Mouse (Mus musculus) liver, postnatal 0 days (tissue): ENCODE measurements at regions not wholly inside any gene's neighbourhood (a gene's known extent, or its start where the extent isn't known, plus 50 kb on each side); places are given as distances from the start of the nearest gene placed in this dataset.

ENCODE experiments used
- ATAC-seq: fragments of 200-750 bp; cut with Nextera tagmentation; 2 replicates; pipeline ENCODE4 v1.8.0; 2017; ENCODE audit warnings: mild to moderate bottlenecking, moderate library complexity
- DNase-seq: peaks from one replicate; pipeline ENCODE4 v3.0.0-alpha.2; 2016
- H3K27ac ChIP-seq: fragments of 300-500 bp; sonication (generic); 2 replicates; pipeline ENCODE4 v1.5.1; 2014; ENCODE audit warnings: antibody characterized with exemption, moderate library complexity, mild to moderate bottlenecking, low read depth
- H3K27me3 ChIP-seq: fragments of 300-500 bp; sonication (generic); 2 replicates; pipeline ENCODE4 v1.6.1; 2014; ENCODE audit warnings: low read length, control low read depth, mixed read lengths; ENCODE audit not compliant: insufficient read depth
- H3K36me3 ChIP-seq: fragments of 300-500 bp; sonication (generic); replicated peaks from 2 replicates; pipeline ENCODE4 v1.6.1; 2014; ENCODE audit warnings: mild to moderate bottlenecking, control low read depth, low read length, moderate library complexity, mixed read lengths; ENCODE audit not compliant: insufficient read depth
- H3K4me1 ChIP-seq: fragments of 300-500 bp; sonication (generic); 2 replicates; pipeline ENCODE4 v1.6.1; 2014; ENCODE audit warnings: antibody characterized with exemption, mild to moderate bottlenecking, control low read depth; ENCODE audit not compliant: insufficient read depth
- H3K4me2 ChIP-seq: fragments of 300-500 bp; sonication (generic); 2 replicates; pipeline ENCODE4 v1.6.1; 2014; ENCODE audit warnings: low read depth, mild to moderate bottlenecking, low read length, moderate library complexity, mixed read lengths
- H3K4me3 ChIP-seq: fragments of 300-500 bp; sonication (generic); 2 replicates; pipeline ENCODE4 v1.5.1; 2014; ENCODE audit warnings: low read depth, low read length
- H3K9ac ChIP-seq: fragments of 300-500 bp; sonication (generic); replicated peaks from 2 replicates; pipeline ENCODE4 v1.6.1; 2014; ENCODE audit warnings: mild to moderate bottlenecking, moderate library complexity
- H3K9me3 ChIP-seq: fragments of 300-500 bp; sonication (generic); 2 replicates; pipeline ENCODE4 v1.6.1; 2016; ENCODE audit warnings: mild to moderate bottlenecking, control low read depth, low read length, mixed read lengths
- CTCF ChIP-seq: sonication (generic); IDR thresholded peaks from 2 replicates; pipeline ENCODE4 v1.5.1; 2016; ENCODE audit warnings: antibody characterized with exemption, low read depth
- EP300 ChIP-seq: IDR thresholded peaks from 2 replicates; pipeline ENCODE4 v1.6.1; 2016; ENCODE audit warnings: antibody characterized with exemption, low read depth, mild to moderate bottlenecking
- WGBS: fragments of 180-500 bp; shearing (Covaris S2); extraction: QIAGEN DNeasy Blood & Tissue Kit; methylation state at CpG from one replicate; pipeline ENCODE4 v1.1.7; 2014; ENCODE audit not compliant: insufficient replicate concordance; 5-methylcytosine and 5-hydroxymethylcytosine counted together

GRCm38 (mm10) chr8:7732726-7733125 lies 928.3 kb downstream of the Efnb2 start:
- no peaks in the 10 kb centered on the region for H3K9me3 ChIP-seq
- 69% methylated on average over 2 of the region's 2 CpGs for WGBS
- H3K36me3 ChIP-seq = no peaks in the 10 kb centered on the region
- no peak overlapping the region for H3K4me2 ChIP-seq
- TF ChIP-seq CTCF (no peak), EP300 (no peak)
- no peaks in the 10 kb centered on the region for H3K4me1 ChIP-seq
- ATAC-seq (no peak), DNase-seq (no peak)
- H3K9ac ChIP-seq = no peak overlapping the region
- H3K27ac ChIP-seq = no peak overlapping the region
- H3K27me3 ChIP-seq = no peaks in the 10 kb centered on the region
- H3K4me3 ChIP-seq = no peak overlapping the region

GRCm38 (mm10) chr8:7721880-7722279 lies 939.2 kb downstream of the Efnb2 start:
- no peaks in the 10 kb centered on the region for H3K36me3 ChIP-seq
- 83% methylated on average over 3 of the region's 3 CpGs for WGBS
- no peak for DNase-seq
- no peak for ATAC-seq
- H3K4me2 ChIP-seq = no peak overlapping the region
- H3K4me3 ChIP-seq = no peak overlapping the region
- no peaks in the 10 kb centered on the region for H3K27me3 ChIP-seq
- no peak overlapping the region for H3K9ac ChIP-seq
- no peak overlapping the region for H3K27ac ChIP-seq
- no peaks in the 10 kb centered on the region for H3K9me3 ChIP-seq
- TF ChIP-seq EP300 = no peak
- no peak for TF ChIP-seq CTCF
- no peaks in the 10 kb centered on the region for H3K4me1 ChIP-seq

DNA sequence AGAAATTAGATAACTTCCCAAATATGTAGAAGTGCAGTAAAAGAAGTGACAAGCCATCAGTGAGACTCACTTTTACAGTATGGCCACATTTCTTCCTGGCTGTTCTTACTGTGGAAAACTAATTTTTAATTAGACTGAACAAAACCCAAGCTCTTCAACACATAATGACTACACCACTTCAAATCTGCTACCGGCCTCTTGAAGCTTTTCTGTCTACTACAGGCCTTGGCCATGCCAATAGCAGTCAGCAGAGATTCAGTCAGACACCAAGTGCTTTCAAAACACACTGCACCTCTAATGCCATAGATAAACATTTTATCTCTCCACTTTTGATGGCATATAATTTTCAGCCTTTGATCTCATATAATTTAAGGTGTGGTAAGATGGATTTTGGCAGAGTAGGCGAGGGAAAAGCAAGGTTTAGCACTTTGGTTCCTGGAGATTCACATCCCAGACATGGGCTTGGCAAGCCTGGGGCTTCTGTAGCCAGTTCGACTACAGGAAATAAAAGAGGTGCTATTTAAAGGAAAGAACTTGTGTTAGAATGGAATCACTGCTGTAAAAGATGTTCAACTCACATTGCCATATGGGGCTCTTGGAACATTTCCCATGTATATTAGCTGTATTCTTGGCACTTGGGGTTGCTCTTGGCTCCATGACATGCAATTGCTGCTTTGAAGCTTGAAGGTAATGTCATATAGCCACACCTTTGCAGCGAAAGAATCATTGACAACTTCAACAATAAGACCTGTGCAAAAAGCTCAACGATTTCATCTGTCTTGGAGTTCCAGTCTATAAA lies 941.9 kb downstream of the Efnb2 start:
- Histone ChIP-seq H3K4me3 (no peak overlapping the region), H3K4me1 (no peaks in the 10 kb centered on the region), H3K9ac (no peak overlapping the region), H3K36me3 (no peaks in the 10 kb centered on the region), H3K4me2 (no peak overlapping the region), H3K9me3 (no peaks in the 10 kb centered on the region), H3K27ac (no peak overlapping the region), H3K27me3 (no peaks in the 10 kb centered on the region)
- TF ChIP-seq CTCF (no peak), EP300 (no peak)
- DNase-seq (no peak), ATAC-seq (no peak)
- 66% methylated on average over 5 of the region's 5 CpGs for WGBS

DNA sequence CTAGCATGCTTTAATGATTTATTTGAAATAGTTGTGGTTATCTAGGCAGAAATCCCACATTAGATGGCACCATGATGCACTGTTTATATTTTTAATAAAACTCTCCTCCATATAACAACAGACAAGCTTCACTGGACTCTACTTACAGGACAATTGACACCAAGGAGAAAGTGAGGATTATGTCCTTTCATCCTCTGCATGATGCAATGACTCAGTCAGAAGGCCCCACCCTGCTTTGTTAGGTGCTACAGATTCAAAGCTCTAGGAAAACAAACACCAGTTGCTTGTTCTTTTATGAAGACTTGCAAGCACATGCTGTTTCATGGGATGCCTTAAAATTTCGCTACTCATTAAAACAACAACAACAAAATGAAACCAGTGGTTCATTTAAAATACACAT lies 950.3 kb downstream of the Efnb2 start:
- ATAC-seq (no peak), DNase-seq (no peak)
- H3K27me3 ChIP-seq = no peaks in the 10 kb centered on the region
- H3K4me1 ChIP-seq = no peaks in the 10 kb centered on the region
- H3K4me2 ChIP-seq = no peak overlapping the region
- no peak overlapping the region for H3K27ac ChIP-seq
- H3K36me3 ChIP-seq = no peaks in the 10 kb centered on the region
- H3K9me3 ChIP-seq = no peaks in the 10 kb centered on the region
- H3K4me3 ChIP-seq = no peak overlapping the region
- WGBS = 41% methylated on average over 1 of the region's 1 CpGs
- H3K9ac ChIP-seq = no peak overlapping the region
- TF ChIP-seq EP300 (no peak), CTCF (no peak)

DNA sequence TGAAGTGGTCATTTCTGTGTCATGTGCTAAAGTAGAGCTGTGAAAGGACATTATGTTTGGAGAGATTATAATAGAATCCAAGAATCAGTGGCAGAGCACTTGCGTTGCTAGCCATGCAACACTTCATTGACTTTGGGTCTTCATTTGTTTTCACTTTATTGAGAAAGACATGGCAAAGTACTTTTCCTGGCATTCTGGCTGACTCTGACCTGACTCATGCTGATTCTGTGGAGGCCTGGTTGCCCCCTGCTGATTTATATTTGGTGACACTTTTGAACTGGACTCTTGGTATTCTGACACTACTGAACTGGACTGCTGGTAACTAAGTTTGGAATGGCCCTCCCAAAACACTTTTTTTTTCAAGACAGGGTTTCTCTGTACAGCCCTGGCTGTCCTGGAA lies 951.6 kb downstream of the Efnb2 start:
- Histone ChIP-seq H3K4me2 (no peak overlapping the region), H3K4me1 (no peaks in the 10 kb centered on the region), H3K9me3 (no peaks in the 10 kb centered on the region), H3K27me3 (no peaks in the 10 kb centered on the region), H3K27ac (no peak overlapping the region), H3K36me3 (no peaks in the 10 kb centered on the region), H3K4me3 (no peak overlapping the region), H3K9ac (no peak overlapping the region)
- DNase-seq = no peak
- no peak for TF ChIP-seq EP300
- TF ChIP-seq CTCF = no peak
- WGBS = 87% methylated on average over 1 of the region's 1 CpGs
- no peak for ATAC-seq

GRCm38 (mm10) chr8:7691355-7691996 lies 969.6 kb downstream of the Efnb2 start:
- Histone ChIP-seq H3K4me3 (no peak overlapping the region), H3K9ac (no peak overlapping the region), H3K4me1 (no peaks in the 10 kb centered on the region), H3K36me3 (no peaks in the 10 kb centered on the region), H3K4me2 (no peak overlapping the region), H3K27ac (no peak overlapping the region), H3K27me3 (no peaks in the 10 kb centered on the region), H3K9me3 (no peaks in the 10 kb centered on the region)
- ATAC-seq = no peak
- no peak for TF ChIP-seq EP300
- TF ChIP-seq CTCF = no peak
- whole genome bisulfite sequencing = 77% methylated on average over 2 of the region's 2 CpGs
- no peak for DNase-seq
